Mouse (Mus musculus): ENCODE results near the gene Rbpj. TPM values are rescaled to one million over a fixed set of nuclear protein-coding genes. Genes with fewer than 3 reads are reported as not detected.
A peak's percentile ranks its signal among the peaks of the same experiment; 100 is the strongest.

Rbpj gene
- total RNA-seq, 2 experiments from 2014 or later, result 22.1 to 22.5 TPM

- intact Hi-C loops (cut with DNase I; ENCODE audit: low total_unique reads), result no loop called here
- DNase-seq, result no peak
These were observed 726 bp downstream of the Rbpj start for GRCm38 (mm10) chr5:53466422-53467333.

GRCm38 (mm10) chr5:53467602-53468001 lies 1.6 kb downstream of the Rbpj start:
- DNase-seq, result no peak
- intact Hi-C loops (cut with DNase I; ENCODE audit: low total_unique reads), result no loop called here

DNA sequence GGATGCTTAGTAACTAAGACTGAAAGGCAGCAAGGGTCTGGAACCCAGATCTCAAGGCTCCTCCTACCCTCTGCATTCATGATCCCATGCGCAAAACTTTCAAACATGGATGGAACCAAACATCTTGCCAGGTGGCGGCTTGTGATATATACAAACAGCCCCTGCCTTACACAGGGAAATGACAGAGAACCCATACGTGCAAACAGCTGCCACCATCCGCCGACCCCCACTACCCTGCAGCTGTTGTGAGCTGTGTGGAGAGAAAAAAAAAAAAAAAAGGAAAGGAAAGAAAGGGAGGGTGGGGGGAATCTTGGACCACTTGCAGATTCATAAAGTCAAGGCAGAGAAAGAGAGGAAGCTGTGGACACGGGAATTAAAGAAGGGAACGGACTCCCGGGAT lies 2.4 kb downstream of the Rbpj start:
- intact Hi-C loops (cut with DNase I; ENCODE audit: low total_unique reads), result no loop called here
- no peak for DNase-seq

- intact Hi-C loops (cut with DNase I; ENCODE audit: low total_unique reads), result no loop called here
- DNase-seq, result peak; percentile 65
These were observed 3.3 kb downstream of the Rbpj start for GRCm38 (mm10) chr5:53469098-53469776.

- intact Hi-C loops (cut with DNase I; ENCODE audit: low total_unique reads), result no loop called here
- peak; percentile 40 for DNase-seq
These were observed 3.8 kb downstream of the Rbpj start for GRCm38 (mm10) chr5:53469777-53470131.

DNA sequence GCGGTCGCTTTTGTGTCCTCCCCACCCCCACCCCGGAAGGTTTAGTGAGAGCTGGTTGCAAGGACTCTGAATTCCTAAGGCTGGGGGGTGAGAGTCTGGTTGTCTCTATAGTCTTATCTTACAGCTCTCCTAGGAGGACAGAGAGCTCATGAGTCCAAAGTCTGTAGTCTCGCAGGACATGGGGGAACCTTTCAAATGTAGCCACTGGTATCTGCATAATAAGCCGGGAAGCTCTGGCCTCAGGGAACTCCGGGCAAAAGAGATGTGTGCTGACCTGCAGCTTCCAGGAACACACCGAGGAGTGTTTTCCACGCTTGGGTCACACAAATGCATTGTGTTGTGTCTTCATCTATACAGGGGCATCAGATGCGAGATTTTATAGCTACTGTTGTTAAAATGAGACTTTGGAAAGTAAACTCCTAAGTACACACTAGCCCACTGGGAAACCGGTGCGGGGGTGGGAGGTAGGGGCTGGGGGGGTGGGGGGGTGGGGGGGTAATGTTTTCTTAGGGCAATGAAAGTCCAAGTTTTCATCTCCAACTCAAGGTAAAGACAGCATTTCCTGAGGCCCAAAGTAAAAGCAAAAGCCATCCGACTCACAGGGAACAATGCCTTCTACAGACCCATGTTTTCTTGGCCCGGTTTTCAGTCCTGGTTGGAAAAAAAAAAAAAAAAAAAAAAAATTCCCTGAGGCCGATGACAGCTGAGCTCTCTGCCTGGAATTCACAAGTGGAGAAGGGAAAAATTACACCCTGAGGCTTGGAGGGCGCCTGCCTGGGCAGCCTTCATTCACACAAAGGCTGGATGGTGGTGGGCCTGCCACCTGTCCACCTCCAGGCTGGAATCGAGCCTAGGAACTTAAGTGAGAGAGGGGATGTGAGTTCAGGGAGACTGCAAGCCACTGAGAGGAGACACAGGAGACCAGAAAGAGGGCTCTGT lies 4.5 kb downstream of the Rbpj start:
- intact Hi-C loops (cut with DNase I; ENCODE audit: low total_unique reads), result no loop called here
- peak; percentile 46 for DNase-seq

DNA sequence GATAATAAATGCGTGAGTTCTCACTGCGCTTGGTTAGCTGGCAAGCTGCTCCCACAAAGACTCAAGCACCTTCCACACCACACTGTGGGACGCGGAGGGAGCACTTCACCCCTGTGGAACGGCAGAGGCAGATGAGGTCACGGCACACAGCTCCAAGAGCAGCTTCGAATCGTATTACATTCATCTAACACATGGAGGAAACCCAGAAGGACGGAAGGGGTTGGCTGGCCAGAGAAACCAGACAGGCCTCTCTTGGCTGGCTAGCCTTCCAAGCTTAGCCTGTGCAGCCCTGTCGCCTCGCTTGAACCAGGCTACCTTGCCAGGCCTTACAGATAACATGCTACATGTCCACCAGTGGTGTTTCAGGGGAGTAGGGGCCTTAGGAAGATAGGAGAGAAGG lies 6.5 kb downstream of the Rbpj start:
- intact Hi-C loops (cut with DNase I; ENCODE audit: low total_unique reads), result no loop called here
- peak; percentile 84 for DNase-seq

DNA sequence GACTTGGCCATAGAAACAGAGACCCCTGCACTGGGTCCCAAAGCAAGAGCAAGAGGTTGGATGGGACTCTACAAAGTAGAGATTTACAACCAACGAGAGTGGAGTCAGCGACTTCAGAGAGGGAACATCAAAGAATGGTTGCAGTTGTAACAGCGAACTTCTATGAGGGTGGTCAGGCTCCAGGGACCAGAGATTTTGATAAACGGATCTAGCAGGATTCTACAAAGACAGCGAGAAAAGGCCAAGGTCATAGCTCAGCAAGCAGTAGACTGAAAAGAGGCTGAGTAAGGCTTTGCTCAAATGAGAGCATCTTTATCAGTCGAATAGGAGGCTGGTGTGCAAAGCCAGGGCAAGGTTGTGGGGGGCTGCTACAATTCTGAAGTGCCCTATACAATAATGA lies 13.2 kb downstream of the Rbpj start:
- intact Hi-C loops (cut with DNase I; ENCODE audit: low total_unique reads), result no loop called here
- DNase-seq, result no peak

- no peak for DNase-seq
- intact Hi-C loops (cut with DNase I; ENCODE audit: low total_unique reads), result no loop called here
These were observed 13.9 kb downstream of the Rbpj start for GRCm38 (mm10) chr5:53479891-53480290.

DNA sequence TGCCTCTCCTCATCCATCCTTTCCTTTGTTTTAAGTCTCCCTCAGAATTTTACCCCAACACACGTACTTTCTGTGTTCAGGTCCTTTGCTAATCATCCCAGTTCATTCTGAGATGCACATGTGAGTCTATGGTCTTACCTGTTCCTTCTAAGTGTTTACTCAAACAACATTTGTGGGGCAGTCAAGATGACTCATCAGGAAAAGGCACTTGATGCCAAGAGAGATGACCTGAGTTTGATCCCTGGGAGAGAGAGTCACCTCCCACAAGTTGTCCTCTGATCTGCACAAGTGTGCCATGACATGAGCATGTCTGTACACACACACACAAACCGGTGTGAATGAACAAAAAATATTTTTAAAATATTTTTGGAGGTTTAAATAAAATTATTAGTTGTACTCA lies 15.1 kb downstream of the Rbpj start:
- DNase-seq, result no peak
- intact Hi-C loops (cut with DNase I; ENCODE audit: low total_unique reads), result no loop called here

GRCm38 (mm10) chr5:53485069-53485628 lies 19.2 kb downstream of the Rbpj start:
- DNase-seq, result no peak
- intact Hi-C loops (cut with DNase I; ENCODE audit: low total_unique reads), result no loop called here

DNA sequence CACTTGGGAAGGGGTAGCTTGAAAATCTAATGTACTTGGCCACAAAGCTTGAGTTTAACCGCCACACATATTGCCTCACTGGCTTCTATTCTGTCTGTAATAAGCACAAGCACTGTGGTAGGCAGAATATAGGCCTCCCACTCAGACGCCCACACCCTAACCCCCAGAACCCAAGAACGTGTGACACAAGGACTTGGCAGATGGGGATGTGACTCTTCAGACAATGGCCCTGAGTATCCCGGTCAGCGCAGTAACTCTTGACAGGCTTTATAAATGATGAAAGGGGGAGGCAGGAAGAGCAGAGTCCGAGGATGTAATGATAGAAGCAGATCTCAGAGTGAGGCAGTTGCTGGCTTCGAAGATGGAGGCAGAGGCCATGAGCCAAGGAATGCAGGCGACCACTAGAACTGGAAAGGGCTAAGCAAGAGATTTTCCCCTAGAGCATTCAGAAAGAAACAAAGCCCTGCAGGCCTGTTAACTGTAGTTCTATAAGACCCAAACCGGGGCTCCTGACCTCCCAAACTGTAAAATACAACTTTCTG lies 20.1 kb downstream of the Rbpj start:
- peak; percentile 53 for DNase-seq
- intact Hi-C loops (cut with DNase I; ENCODE audit: low total_unique reads), result no loop called here

DNA sequence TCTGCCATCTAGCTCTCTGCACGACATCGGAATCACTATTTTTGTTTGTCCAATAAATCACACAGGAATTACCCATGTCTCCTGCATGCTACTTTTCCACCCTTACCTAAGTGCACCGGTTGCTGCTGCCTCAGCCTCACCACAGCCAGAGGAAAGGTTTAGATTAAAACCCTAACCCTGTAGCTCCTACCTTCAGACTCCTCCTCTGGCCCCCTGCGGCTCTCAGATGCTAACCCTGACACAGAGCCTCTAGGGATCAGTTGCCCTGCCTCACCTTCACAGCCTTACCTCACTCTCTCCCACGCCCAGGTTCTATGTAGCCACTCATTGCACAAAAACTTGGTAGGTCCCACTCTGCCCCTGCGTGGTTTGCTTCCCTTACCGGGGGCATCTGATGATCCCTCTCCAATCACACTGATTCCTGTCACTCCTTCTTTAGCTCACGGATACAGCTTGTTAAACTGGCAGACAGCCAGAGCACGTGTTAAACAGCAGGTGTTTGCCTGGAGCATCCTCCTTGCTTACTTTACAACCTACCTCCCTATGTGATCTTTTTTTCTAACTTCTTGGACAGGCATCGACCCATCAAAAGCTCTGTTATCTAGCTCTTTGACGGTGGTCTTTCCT lies 21.1 kb downstream of the Rbpj start:
- intact Hi-C loops (cut with DNase I; ENCODE audit: low total_unique reads), result no loop called here

GRCm38 (mm10) chr5:53490697-53491099 lies 24.7 kb downstream of the Rbpj start:
- DNase-seq, result peak; percentile 33
- intact Hi-C loops (cut with DNase I; ENCODE audit: low total_unique reads), result no loop called here

More for the DNA sequence above, 21.1 kb downstream of the Rbpj start:
- DNase-seq, result no peak

DNA sequence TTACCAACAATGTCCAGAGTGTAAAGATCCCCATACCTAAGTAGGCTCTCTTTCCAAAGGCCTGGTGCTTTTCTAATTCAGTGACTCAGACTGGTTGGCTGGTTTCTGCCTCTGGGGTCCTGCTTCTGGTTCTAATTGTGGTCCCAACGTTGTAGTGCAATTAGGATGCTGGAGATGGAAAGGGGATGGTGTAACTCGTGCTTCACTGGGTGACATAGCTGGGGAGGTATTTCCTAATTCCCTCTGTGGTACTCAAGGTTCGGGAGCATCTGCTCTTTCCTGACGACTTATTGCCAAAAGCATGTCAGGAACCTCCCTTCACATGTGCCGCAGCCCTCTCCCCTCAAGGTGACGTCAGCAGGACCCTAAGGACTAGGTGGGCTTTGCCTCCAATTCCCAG lies 27.8 kb downstream of the Rbpj start:
- intact Hi-C loops (cut with DNase I; ENCODE audit: low total_unique reads), result no loop called here
- no peak for DNase-seq

- intact Hi-C loops (cut with DNase I; ENCODE audit: low total_unique reads), result no loop called here
- DNase-seq, result no peak
These were observed 28.7 kb downstream of the Rbpj start for GRCm38 (mm10) chr5:53494536-53495159.

DNA sequence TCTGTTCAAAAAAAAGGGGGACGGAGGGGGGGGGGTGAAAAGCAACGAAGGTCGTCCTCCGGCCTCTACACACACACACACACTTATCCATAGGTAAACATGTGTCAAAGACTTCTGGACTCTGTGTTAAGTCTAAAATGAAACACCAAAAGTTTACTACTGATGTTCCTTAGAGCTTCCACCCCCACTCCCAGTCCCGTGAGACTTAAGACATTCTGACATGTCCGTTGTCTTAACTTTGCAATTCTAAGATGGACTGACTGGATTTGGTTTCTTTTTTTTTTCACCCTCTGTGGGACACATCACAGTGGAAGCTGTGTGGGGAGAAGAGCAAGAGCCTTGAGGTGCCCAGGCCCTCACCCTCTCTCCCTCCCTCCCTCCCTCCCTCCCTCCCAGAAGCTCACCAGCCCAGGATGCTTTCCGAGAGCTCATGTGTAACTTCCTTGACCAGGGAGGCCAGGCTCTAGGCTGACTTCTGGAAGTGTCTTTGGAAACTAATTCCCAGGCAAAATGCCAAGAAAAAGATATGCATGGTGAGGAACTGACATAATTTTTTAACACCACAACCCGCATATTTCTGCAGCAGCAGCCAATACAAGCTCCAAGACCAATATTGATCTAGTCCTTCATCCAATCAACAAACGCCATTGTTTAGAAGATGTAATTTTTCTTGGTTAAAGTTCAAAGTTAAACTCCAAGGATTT lies 31.0 kb downstream of the Rbpj start:
- intact Hi-C loops (cut with DNase I; ENCODE audit: low total_unique reads), result no loop called here
- DNase-seq, result no peak

- intact Hi-C loops (cut with DNase I; ENCODE audit: low total_unique reads), result no loop called here
- DNase-seq, result no peak
These were observed 33.6 kb downstream of the Rbpj start for GRCm38 (mm10) chr5:53499571-53499970.
